Mouse (Mus musculus): ENCODE measurements around the gene Olfr1076. TPM values are rescaled to one million over a fixed set of nuclear protein-coding genes. Genes with fewer than 3 reads are reported as not detected.
"Not testable (repeated sequence)": the region's sequence is repeated elsewhere in the genome, so short reads cannot be mapped to it uniquely, and the experiment has no call there.

Olfr1076 gene
- total RNA-seq (2022): not detected

GRCm38 (mm10) chr2:86508161-86508560 is at the start of gene Olfr1076:
TSS of gene Olfr1076 (plus strand) at chr2:86508461.
- no peak for DNase-seq (ENCODE audit: low spot score)

DNA sequence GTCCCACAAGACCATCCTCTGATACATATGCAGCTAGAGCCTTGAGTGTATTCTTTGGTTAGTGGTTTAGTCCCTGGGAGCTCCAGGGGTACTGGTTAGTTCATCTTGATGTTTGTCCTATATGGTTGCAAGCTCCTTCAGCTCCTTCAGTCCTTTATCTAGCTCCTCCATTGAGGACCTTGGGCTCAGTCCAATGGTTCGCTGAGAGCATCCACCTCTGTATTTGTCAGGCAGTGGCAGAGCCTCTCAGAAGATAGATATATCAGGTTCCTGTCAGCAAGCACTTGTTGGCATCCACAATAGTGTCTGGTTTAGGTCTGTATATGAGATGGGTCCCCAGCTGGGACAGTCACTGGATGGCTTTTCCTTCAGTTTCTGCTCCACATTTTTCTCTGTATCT is 47.8 kb upstream of the Olfr1076 start:
- no peak for DNase-seq (ENCODE audit: low spot score)

DNA sequence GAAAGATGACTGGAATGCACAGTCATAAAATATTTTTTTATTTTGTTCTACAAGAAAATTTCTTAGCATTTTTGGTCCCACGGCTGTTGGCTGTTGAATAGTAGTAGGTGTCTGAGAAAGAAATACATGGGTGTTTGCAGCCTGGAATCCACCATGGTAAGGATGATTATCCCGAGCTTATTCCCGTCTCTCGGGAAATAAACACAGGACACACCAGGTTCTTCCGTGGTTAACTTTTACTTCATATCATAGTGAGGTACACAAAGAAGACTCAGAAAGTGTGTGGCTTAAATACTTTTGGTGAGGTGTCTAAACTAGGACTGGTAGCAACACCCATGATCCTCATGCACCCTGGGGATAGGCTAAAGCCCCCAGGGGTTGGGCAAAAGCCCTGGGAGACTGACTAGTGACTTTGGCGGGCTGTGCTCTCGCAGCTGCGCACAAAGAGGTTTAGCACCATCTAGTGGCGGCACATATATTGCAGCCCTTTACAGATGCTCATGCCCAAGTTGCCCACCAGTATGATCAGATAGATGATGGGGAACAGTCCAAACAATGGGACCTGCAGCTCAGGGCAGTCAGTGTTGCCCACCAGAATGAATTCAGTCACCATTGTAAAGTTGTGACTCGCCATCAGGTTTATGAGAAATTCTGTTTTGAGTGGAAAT is 43.7 kb upstream of the Olfr1076 start:
- peak; percentile 11 for DNase-seq (ENCODE audit: low spot score)

DNA sequence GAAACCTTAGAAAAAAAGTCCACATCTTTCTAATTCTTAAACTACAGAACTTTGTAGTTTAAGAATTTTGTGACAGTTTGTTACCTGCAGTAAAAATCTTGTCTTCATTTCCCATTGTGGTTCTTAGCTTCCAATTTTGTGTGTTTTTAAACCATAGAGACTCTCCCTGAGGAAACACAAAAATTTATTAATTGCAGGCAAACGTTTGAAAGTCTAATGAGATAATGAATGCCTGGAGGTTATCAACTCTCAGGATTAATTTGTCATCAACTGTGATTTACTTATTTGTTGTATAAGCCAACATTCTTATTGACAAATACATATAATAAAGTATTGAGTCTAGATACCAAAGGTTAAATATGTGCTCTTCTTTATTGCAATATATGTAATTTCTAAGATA is 21.0 kb upstream of the Olfr1076 start, which contains the start of gene Olfr228:
Olfr228 (minus strand) TSS at position 101 of the 400 bp plus-strand sequence.
- DNase-seq (ENCODE audit: low spot score): no peak

GRCm38 (mm10) chr2:86530991-86531390 is 22.7 kb downstream of the Olfr1076 start:
- DNase-seq (ENCODE audit: low spot score): no peak

GRCm38 (mm10) chr2:86542380-86542779 is 34.1 kb downstream of the Olfr1076 start, which contains the start of gene Olfr1079:
TSS of gene Olfr1079 (minus strand) at chr2:86542480.
- DNase-seq (ENCODE audit: low spot score): no peak

DNA sequence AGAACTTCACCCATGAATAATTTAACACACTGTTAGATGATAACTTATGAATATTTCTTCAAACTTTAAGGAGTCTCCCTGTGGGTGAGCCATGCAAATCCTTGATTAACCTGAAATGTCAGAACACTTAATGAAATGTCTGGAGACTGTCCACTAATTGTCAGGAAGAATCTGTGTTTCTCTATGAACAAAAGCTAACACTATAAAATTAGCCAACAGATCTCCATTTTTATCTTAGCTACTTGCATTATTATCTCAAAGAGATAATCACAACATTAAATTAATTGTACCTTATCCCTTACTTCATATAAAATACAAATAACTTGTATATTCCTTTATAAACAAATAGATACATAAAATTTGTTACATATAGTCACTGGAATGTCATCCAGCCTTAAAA is 49.9 kb downstream of the Olfr1076 start, which contains the start of gene Olfr1080:
Olfr1080 (minus strand) TSS at position 101 of the 400 bp plus-strand sequence.
- not testable (repeated sequence) for DNase-seq (ENCODE audit: low spot score)

Other genes starting within 250 kb of the Olfr1076 start
- not detected for gene Olfr1051, start 229.4 kb upstream of the Olfr1076 start, total RNA-seq (2022)
- gene Olfr1052, start 216.0 kb upstream of the Olfr1076 start, total RNA-seq (2022): not detected
- gene Olfr1053, start 193.2 kb upstream of the Olfr1076 start, total RNA-seq (2022): not detected
- not detected for gene Olfr1054, start 173.0 kb upstream of the Olfr1076 start, total RNA-seq (2022)
- gene Olfr1055, start 158.2 kb upstream of the Olfr1076 start, total RNA-seq (2022): not detected
- not detected for gene Olfr1056, start 146.0 kb upstream of the Olfr1076 start, total RNA-seq (2022)
- not detected for gene Olfr1057, start 130.1 kb upstream of the Olfr1076 start, total RNA-seq (2022)
- not detected for gene Olfr1058, start 119.9 kb upstream of the Olfr1076 start, total RNA-seq (2022)
- gene Olfr1061, start 94.4 kb upstream of the Olfr1076 start, total RNA-seq (2022): not detected
- not detected for gene Olfr1062, start 81.7 kb upstream of the Olfr1076 start, total RNA-seq (2022)
- not detected for gene Olfr1065, start 57.9 kb upstream of the Olfr1076 start, total RNA-seq (2022)
- not detected for gene Olfr1066, start 52.2 kb upstream of the Olfr1076 start, total RNA-seq (2022)
- not detected for gene Olfr228, start 21.1 kb upstream of the Olfr1076 start, total RNA-seq (2022)
- not detected for gene Olfr1079, start 34.0 kb downstream of the Olfr1076 start, total RNA-seq (2022)
- not detected for gene Olfr1080, start 49.8 kb downstream of the Olfr1076 start, total RNA-seq (2022)
- not detected for gene Olfr1082, start 90.5 kb downstream of the Olfr1076 start, total RNA-seq (2022)
- gene Olfr1084, start 131.3 kb downstream of the Olfr1076 start, total RNA-seq (2022): not detected
- gene Olfr1085, start 153.6 kb downstream of the Olfr1076 start, total RNA-seq (2022): not detected
- gene Olfr1086, start 171.6 kb downstream of the Olfr1076 start, total RNA-seq (2022): not detected
- not detected for gene Olfr1087, start 189.9 kb downstream of the Olfr1076 start, total RNA-seq (2022)
- gene Olfr1089, start 225.2 kb downstream of the Olfr1076 start, total RNA-seq (2022): not detected

All from heart, adult 8-10 months (tissue).